Mouse (Mus musculus): ENCODE measurements around the gene Chn1.
A peak's percentile ranks its signal among the peaks of the same experiment; 100 is the strongest.

The Chn1 gene

GRCm38 (mm10) chr2:73636387-73636786 is 138.8 kb downstream of the Chn1 start:
- no peak for DNase-seq (ENCODE audit: low spot score in 2 of 2)

- DNase-seq (ENCODE audit: low spot score in 2 of 2) = no peak
These were observed 143.3 kb downstream of the Chn1 start for GRCm38 (mm10) chr2:73631816-73632215.

GRCm38 (mm10) chr2:73618486-73619052 is 156.6 kb downstream of the Chn1 start:
- DNase-seq (ENCODE audit: low spot score in 2 of 2) = no peak

- DNase-seq (ENCODE audit: low spot score in 2 of 2) = no peak
These were observed 158.6 kb downstream of the Chn1 start for GRCm38 (mm10) chr2:73616434-73617057.

GRCm38 (mm10) chr2:73615456-73615855 is 159.7 kb downstream of the Chn1 start:
- DNase-seq (ENCODE audit: low spot score in 2 of 2) = no peak

- no peak for DNase-seq (ENCODE audit: low spot score in 2 of 2)
These were observed 160.8 kb downstream of the Chn1 start for GRCm38 (mm10) chr2:73614303-73614702.

GRCm38 (mm10) chr2:73612941-73613340 is 162.2 kb downstream of the Chn1 start:
- DNase-seq (ENCODE audit: low spot score in 2 of 2) = no peak

GRCm38 (mm10) chr2:73612367-73612914 is 162.7 kb downstream of the Chn1 start:
- DNase-seq (ENCODE audit: low spot score in 2 of 2) = no peak

GRCm38 (mm10) chr2:73611798-73612197 is 163.3 kb downstream of the Chn1 start:
- DNase-seq (ENCODE audit: low spot score in 2 of 2) = no peak

- DNase-seq (ENCODE audit: low spot score in 2 of 2) = no peak
These were observed 165.4 kb downstream of the Chn1 start for GRCm38 (mm10) chr2:73609724-73610210.

- no peak for DNase-seq (ENCODE audit: low spot score in 2 of 2)
These were observed 166.0 kb downstream of the Chn1 start for GRCm38 (mm10) chr2:73609067-73609723.

- DNase-seq (ENCODE audit: low spot score in 2 of 2) = no peak
These were observed 166.8 kb downstream of the Chn1 start for GRCm38 (mm10) chr2:73608391-73608790.

- DNase-seq (ENCODE audit: low spot score in 2 of 2) = no peak
These were observed 167.5 kb downstream of the Chn1 start for GRCm38 (mm10) chr2:73607609-73608008.

- DNase-seq (ENCODE audit: low spot score in 2 of 2) = no peak
These were observed 168.0 kb downstream of the Chn1 start for GRCm38 (mm10) chr2:73607146-73607545.

GRCm38 (mm10) chr2:73606616-73607015 is 168.5 kb downstream of the Chn1 start:
- DNase-seq (ENCODE audit: low spot score in 2 of 2) = no peak

- peak; percentile 90 to 96 for DNase-seq (ENCODE audit: low spot score in 2 of 2)
These were observed 170.1 kb downstream of the Chn1 start for GRCm38 (mm10) chr2:73605077-73605476.

GRCm38 (mm10) chr2:73604579-73604978 is 170.6 kb downstream of the Chn1 start:
- DNase-seq (ENCODE audit: low spot score in 2 of 2) = no peak

GRCm38 (mm10) chr2:73600650-73601049 is 174.5 kb downstream of the Chn1 start:
- no peak for DNase-seq (ENCODE audit: low spot score in 2 of 2)

GRCm38 (mm10) chr2:73597772-73598171 is 177.4 kb downstream of the Chn1 start:
- no peak for DNase-seq (ENCODE audit: low spot score in 2 of 2)

- DNase-seq (ENCODE audit: low spot score in 2 of 2) = peak; percentile 90 to 96
These were observed 178.4 kb downstream of the Chn1 start for GRCm38 (mm10) chr2:73596786-73597185.

- DNase-seq (ENCODE audit: low spot score in 2 of 2) = no peak
These were observed 178.8 kb downstream of the Chn1 start for GRCm38 (mm10) chr2:73596326-73596725.

GRCm38 (mm10) chr2:73593101-73593439 is 182.1 kb downstream of the Chn1 start:
- no peak for DNase-seq (ENCODE audit: low spot score in 2 of 2)

Measured in right cerebral cortex, postnatal 36 days (tissue).